Mouse (Mus musculus) ES-CJ7 (cell line): ENCODE results near the gene Sdk2.

ENCODE experiments used
- DNase-seq: peaks from one replicate; pipeline ENCODE4 v3.0.0; 2011; ENCODE audit warnings: low read depth, low spot score

The Sdk2 gene

GRCm38 (mm10) chr11:113930112-113930511 lies 136.7 kb downstream of the Sdk2 start:
- DNase-seq: no peak

DNA sequence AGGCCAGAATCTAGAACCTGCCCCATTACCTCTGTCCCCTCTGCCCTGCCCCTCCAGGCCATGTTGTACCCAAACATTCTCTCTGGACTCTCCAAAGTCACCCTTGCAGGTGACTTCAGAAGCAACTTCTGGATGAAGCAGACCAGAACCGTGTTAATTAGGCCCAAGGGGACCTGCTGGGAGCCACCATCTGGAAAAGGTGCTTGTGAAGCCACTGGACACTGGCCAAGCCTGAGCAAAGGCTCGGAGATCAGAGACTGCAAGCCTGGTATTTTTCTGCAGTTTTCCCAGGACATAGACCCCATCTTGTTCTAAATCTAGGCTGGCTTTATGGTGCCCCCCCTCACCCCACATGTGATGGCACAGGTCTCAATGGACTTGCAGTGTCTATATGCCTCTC lies 138.0 kb downstream of the Sdk2 start:
- DNase-seq: no peak

DNA sequence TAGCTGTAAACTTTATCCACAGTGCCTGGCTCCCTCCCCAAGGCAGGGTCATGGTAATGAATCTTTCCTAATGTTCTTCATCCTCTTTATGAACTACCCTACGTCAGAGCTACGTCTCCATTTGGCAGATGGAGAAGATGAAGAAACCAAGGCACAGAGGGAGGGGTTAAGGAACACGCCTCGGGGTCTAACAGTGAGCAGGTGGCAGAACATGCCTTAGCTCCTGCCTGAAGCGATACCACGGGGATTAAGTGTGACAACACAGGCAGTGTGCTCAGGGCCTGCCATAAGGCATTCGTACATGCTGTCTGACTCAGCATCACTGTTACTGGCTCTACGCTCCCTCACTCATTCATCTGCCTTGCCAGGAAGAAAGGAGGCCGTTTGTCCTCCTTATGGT lies 138.6 kb downstream of the Sdk2 start:
- DNase-seq: no peak

GRCm38 (mm10) chr11:113927826-113928225 lies 139.0 kb downstream of the Sdk2 start:
- no peak for DNase-seq

GRCm38 (mm10) chr11:113927231-113927630 lies 139.6 kb downstream of the Sdk2 start:
- no peak for DNase-seq

- no peak for DNase-seq
These were observed 143.7 kb downstream of the Sdk2 start for GRCm38 (mm10) chr11:113923137-113923536.

GRCm38 (mm10) chr11:113903131-113903860 lies 163.6 kb downstream of the Sdk2 start:
- peak; percentile 42 for DNase-seq

- DNase-seq: no peak
These were observed 164.9 kb downstream of the Sdk2 start for GRCm38 (mm10) chr11:113901906-113902305.

GRCm38 (mm10) chr11:113898671-113899070 lies 168.2 kb downstream of the Sdk2 start:
- DNase-seq: no peak

GRCm38 (mm10) chr11:113896006-113896405 lies 170.8 kb downstream of the Sdk2 start:
- DNase-seq: no peak

DNA sequence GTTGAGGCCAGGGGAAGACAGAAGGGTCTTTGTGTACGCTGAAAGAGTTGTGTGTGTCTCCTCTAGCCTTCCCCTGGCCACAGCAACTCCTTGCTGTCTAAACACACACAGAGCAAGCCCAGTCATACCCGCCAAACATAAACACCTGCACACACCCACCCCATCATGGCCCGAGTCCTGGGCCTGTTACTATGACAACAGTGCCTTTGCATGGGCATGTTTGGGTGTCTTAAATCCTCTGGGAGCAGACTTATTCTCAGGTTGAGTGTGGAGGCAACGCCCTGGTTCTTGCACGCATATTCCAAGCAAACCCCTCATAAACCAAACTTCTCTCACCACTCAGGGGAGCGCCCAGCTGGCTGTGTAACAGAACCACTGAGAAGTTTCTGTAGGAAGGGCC lies 173.9 kb downstream of the Sdk2 start:
- DNase-seq: peak; percentile 18

- DNase-seq: no peak
These were observed 174.8 kb downstream of the Sdk2 start for GRCm38 (mm10) chr11:113892067-113892466.

- DNase-seq: no peak
These were observed 178.6 kb downstream of the Sdk2 start for GRCm38 (mm10) chr11:113888156-113888750.

- no peak for DNase-seq
These were observed 180.5 kb downstream of the Sdk2 start for GRCm38 (mm10) chr11:113886299-113886698.

GRCm38 (mm10) chr11:113884962-113885361 lies 181.9 kb downstream of the Sdk2 start:
- DNase-seq: no peak

DNA sequence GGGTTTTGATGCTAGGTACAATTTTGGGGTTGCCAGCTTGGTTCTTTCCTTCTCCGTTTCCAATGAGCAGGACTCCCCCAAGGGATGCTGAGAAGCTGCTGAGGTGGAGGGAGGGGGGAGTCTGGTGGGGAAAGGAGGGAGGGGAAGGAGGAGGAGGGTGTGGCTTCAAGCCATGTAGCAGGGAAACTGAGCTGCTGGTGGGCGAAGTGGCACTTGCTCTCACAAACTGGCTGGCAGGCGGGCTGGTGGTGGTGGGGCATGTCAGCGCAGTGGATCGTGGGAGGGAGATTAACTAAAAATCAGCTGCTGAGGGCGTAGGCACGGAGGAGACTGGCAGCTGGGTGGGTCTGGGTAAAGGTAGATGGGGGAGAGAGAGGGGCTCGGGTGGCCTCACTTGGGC lies 183.8 kb downstream of the Sdk2 start:
- no peak for DNase-seq

DNA sequence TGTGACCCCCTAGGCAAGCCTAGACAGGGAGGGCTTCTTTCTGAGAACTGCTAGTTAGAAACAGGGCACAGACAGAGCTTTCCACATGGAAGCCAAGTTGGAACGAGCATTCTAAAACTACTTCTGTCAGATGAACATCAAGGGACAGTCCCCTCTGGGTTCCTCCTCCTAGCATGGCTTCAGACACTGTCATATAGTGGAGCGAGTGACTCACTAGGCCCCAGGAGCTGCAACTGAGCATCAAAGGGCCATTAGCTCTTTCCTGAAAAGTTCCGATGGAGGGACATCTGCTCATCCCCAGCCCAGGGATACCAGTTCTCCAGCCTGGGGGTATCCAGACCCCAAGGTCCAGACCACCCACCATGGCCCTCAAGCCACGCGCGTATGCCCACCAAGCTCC lies 185.0 kb downstream of the Sdk2 start:
- DNase-seq: no peak

- no peak for DNase-seq
These were observed 199.8 kb downstream of the Sdk2 start for GRCm38 (mm10) chr11:113867066-113867465.

DNA sequence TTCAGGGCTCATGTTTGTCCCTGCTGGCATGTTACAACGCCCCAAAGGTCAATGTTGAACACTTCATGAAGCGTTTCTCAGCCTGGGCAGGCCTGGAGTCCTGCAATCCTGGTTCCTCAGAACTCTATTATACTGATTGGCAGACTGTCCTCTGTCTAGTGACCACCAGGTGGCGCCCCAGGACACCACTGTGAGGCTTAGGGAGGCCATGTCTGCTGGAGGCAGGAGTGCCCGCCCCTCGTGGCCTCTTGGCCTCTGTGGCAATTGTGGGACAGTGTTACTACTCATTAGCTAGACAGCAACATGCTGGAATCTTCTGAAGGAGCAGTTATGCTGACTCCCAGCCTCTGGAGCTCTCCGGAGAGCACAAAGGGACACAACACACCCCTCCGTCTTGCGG lies 201.2 kb downstream of the Sdk2 start:
- peak; percentile 84 for DNase-seq

- peak; percentile 68 for DNase-seq
These were observed 203.4 kb downstream of the Sdk2 start for GRCm38 (mm10) chr11:113863408-113863807.

DNA sequence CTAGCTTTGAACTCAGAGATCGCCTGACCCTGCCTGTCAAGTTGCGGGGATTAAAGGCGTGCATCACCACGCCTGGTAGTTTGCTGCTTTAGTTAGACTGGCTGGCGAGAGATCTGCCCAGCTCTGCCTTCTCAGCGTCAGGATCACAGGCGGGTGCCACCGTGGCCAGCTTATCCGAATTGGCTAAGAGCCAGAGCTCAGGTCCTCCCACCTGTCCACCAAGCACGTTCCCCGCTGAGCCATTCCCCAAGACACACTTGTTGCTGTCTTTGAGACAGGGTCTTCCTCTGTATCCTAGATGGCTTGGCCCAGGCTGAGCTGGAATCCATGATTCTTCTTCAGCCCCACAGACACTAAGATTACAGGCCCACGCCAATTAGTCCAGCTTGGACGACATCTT lies 211.2 kb downstream of the Sdk2 start:
- DNase-seq: no peak

DNA sequence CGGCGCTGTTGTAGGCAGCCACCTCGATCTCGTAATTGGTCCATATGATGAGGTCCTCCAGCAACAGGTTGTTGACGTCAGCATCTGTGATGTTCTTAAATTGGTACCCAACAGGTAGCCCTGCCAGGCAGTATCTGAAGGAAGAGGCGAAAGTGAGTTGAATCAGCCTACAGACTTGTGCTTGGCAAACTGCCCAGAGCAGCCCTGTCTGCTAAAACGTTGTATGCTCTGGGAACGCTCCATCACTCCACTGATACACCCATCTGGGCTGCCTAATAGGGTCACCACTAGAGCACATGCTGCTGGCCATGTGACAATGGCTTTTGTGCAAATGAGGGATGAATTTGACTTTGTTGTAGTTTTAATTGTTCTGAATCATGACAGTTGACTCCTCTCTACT lies 215.1 kb downstream of the Sdk2 start:
- DNase-seq: no peak

GRCm38 (mm10) chr11:113849322-113849721 lies 217.5 kb downstream of the Sdk2 start:
- DNase-seq: no peak

DNA sequence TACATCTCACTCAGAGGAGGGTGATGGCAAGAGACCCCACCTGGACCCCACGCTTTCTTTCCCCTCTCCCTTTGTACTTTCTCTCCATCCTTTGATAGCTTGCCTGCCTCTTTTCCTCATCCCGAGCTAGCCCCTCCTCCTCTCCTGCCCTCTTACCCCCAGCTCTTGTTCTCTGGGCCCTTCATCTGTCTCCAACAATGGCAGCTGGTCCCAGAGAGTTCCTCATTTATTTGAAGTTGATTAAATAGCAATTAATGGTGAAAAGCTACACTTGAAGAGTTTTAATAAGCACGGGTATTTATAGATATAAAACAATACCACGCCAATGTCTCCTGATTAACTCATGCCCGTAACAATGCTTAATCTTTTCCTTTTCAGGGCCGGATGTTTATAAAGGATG lies 222.9 kb downstream of the Sdk2 start:
- DNase-seq: no peak
